25 mouse cellular contexts compared by ENCODE assay signal in genomic region chr4:43795296-43795695, GRCm38 (mm10). TPM values are rescaled to one million over a fixed set of nuclear protein-coding genes. Genes with fewer than 3 reads are reported as not detected.
DNase-seq lines count a peak whose midpoint lies in the region; TF ChIP-seq lines count a peak whose summit lies in the region.
"Had no signal": no experiment of that assay in that cellular context is flagged by ENCODE, and none has a peak within 500 bp of the region (broad histone marks: within the 10 kb centered on the region; RNA-seq: fewer than 3 reads in every experiment).

No protein-coding gene starts in this region.

- H3K27ac ChIP-seq in embryonic facial prominence, embryonic 10.5 days (replicated peaks), result no peak overlapping the region
- H3K27ac ChIP-seq: embryonic facial prominence, embryonic 13.5 days; embryonic facial prominence, embryonic 15.5 days; forebrain, embryonic 10.5 days; forebrain, embryonic 12.5 days had no signal

- 74% methylated on average over 6 of the region's 6 CpGs for WGBS in embryonic facial prominence, embryonic 10.5 days

- H3K4me3 ChIP-seq in E14TG2a.4 (replicated peaks; ENCODE audit: low read length), result 0 out of 2 replicates have a peak overlapping the region, but pooled peaks have one; percentile 26
- no peak overlapping the region for H3K4me3 ChIP-seq in embryonic facial prominence, embryonic 10.5 days
- H3K4me3 ChIP-seq: embryonic facial prominence, embryonic 13.5 days; embryonic facial prominence, embryonic 15.5 days; erythroblast, embryonic 14.5 days; forebrain, embryonic 10.5 days; forebrain, embryonic 12.5 days had no signal

- no peak for TF ChIP-seq CTCF in E14TG2a.4 (conservative IDR thresholded peaks at IDR 0.05; ENCODE audit: low read length)

- DNase-seq in ES-CJ7 (ENCODE audit: low read depth, low spot score), result peak; percentile 88
- peak; percentile 72 for DNase-seq in R1 (ENCODE audit: low read depth, low spot score)
- no peak for DNase-seq in T-cell, adult 2 months (ENCODE audit: low spot score)
- no peak for DNase-seq in embryonic facial prominence, embryonic 10.5 days (ENCODE audit: low spot score)
- DNase-seq in kidney, postnatal 10 days, result no peak
- DNase-seq: adrenal gland, adult 8-10 months; adrenal gland, postnatal 14 days; adrenal gland, postnatal 36 days; B cell, adult 2 months; cerebellum, adult 11-12 months; cerebellum, adult 2 months; cerebellum, adult 9-10 months; cerebellum, postnatal 25 days had no signal

- H3K27me3 ChIP-seq in E14TG2a.4 (ENCODE audit: insufficient read depth, low read length), result no peaks in the 10 kb centered on the region
- H3K27me3 ChIP-seq in embryonic facial prominence, embryonic 10.5 days (replicated peaks; ENCODE audit: low read depth, poor library complexity, severe bottlenecking), result no peaks in the 10 kb centered on the region
- H3K27me3 ChIP-seq: embryonic facial prominence, embryonic 13.5 days; embryonic facial prominence, embryonic 15.5 days; forebrain, embryonic 12.5 days had no signal

- H3K9me3 ChIP-seq in E14TG2a.4 (ENCODE audit: low read length), result no peaks in the 10 kb centered on the region
- H3K9me3 ChIP-seq in embryonic facial prominence, embryonic 10.5 days, result no peaks in the 10 kb centered on the region; the same call in 1 of the 2 replicates
- H3K9me3 ChIP-seq: embryonic facial prominence, embryonic 13.5 days; embryonic facial prominence, embryonic 15.5 days; forebrain, embryonic 12.5 days had no signal

- H3K4me1 ChIP-seq in E14TG2a.4 (replicated peaks; ENCODE audit: low read depth, low read length), result peaks cover 73% of the 10 kb centered on the region
- no peaks in the 10 kb centered on the region for H3K4me1 ChIP-seq in embryonic facial prominence, embryonic 10.5 days
- H3K4me1 ChIP-seq: embryonic facial prominence, embryonic 13.5 days; embryonic facial prominence, embryonic 15.5 days; forebrain, embryonic 10.5 days; forebrain, embryonic 12.5 days had no signal

- no peaks in the 10 kb centered on the region for H3K36me3 ChIP-seq in E14TG2a.4 (ENCODE audit: insufficient read depth, low read length)
- H3K36me3 ChIP-seq in embryonic facial prominence, embryonic 10.5 days (replicated peaks), result no peaks in the 10 kb centered on the region
- H3K36me3 ChIP-seq: embryonic facial prominence, embryonic 13.5 days; embryonic facial prominence, embryonic 15.5 days; forebrain, embryonic 10.5 days; forebrain, embryonic 12.5 days had no signal

RNA-seq across cellular contexts. Expression of gene Olfr159, which starts 24.5 kb away (rescaled TPM):
- not detected in 2 replicates for polyA plus RNA-seq in embryonic facial prominence, embryonic 10.5 days (2016; fragmentation: Nextera tagmentation; extraction: Ambion mirVana)
- polyA plus RNA-seq: activated CD4-positive, CD25-positive, alpha-beta regulatory T cell, adult 4 months; cerebellum, adult 2 months; cortical plate, adult 2 months; embryonic facial prominence, embryonic 11.5 days; embryonic facial prominence, embryonic 13.5 days; embryonic facial prominence, embryonic 15.5 days; erythroblast, embryonic 14.5 days; forebrain, embryonic 10.5 days; forebrain, embryonic 12.5 days; forebrain, embryonic 14.5 days; forebrain, embryonic 16.5 days; frontal cortex, adult 2 months had no signal

RNA-seq across cellular contexts. Expression of gene Olfr156, which starts 28.4 kb away (rescaled TPM):
- not detected in 2 replicates for polyA plus RNA-seq in embryonic facial prominence, embryonic 10.5 days (2016; fragmentation: Nextera tagmentation; extraction: Ambion mirVana)
- polyA plus RNA-seq: activated CD4-positive, CD25-positive, alpha-beta regulatory T cell, adult 4 months; cerebellum, adult 2 months; cortical plate, adult 2 months; embryonic facial prominence, embryonic 11.5 days; embryonic facial prominence, embryonic 13.5 days; embryonic facial prominence, embryonic 15.5 days; erythroblast, embryonic 14.5 days; forebrain, embryonic 10.5 days; forebrain, embryonic 12.5 days; forebrain, embryonic 14.5 days; forebrain, embryonic 16.5 days; frontal cortex, adult 2 months had no signal

RNA-seq across cellular contexts. Expression of gene Olfr157, which starts 44.7 kb away (rescaled TPM):
- polyA plus RNA-seq in embryonic facial prominence, embryonic 10.5 days (2016; fragmentation: Nextera tagmentation; extraction: Ambion mirVana), result not detected in 2 replicates
- polyA plus RNA-seq: cerebellum, adult 2 months; cortical plate, adult 2 months; embryonic facial prominence, embryonic 11.5 days; embryonic facial prominence, embryonic 13.5 days; erythroblast, embryonic 14.5 days; forebrain, embryonic 10.5 days; forebrain, embryonic 12.5 days; forebrain, embryonic 14.5 days; forebrain, embryonic 16.5 days; frontal cortex, adult 2 months had no signal

RNA-seq across cellular contexts. Expression of gene Olfr155, which starts 56.1 kb away (rescaled TPM):
- polyA plus RNA-seq in embryonic facial prominence, embryonic 10.5 days (2016; fragmentation: Nextera tagmentation; extraction: Ambion mirVana), result not detected in 2 replicates
- polyA plus RNA-seq: cerebellum, adult 2 months; cortical plate, adult 2 months; embryonic facial prominence, embryonic 11.5 days; embryonic facial prominence, embryonic 13.5 days; erythroblast, embryonic 14.5 days; forebrain, embryonic 10.5 days; forebrain, embryonic 12.5 days; forebrain, embryonic 14.5 days; forebrain, embryonic 16.5 days; frontal cortex, adult 2 months had no signal

Comparison
In these comparisons a context has a peak if more than half of its experiments do, and no peak if none do; other contexts are left out.
1. DNase-seq: peak in ES-CJ7 (single experiment) and R1 (single experiment); none in T-cell, adult 2 months (single experiment), embryonic facial prominence, embryonic 10.5 days (single experiment) and kidney, postnatal 10 days (single experiment).